Mouse (Mus musculus): Measurements from ENCODE around the gene Tspan9. TPM values are rescaled to one million over a fixed set of nuclear protein-coding genes. Genes with fewer than 3 reads are reported as not detected.

Tspan9 gene
- total and polyA plus RNA-seq, 2 experiments: 23.2 to 40.0 TPM

- no peak overlapping the region for H3K9ac ChIP-seq (ENCODE audit: low read depth, low read length)
- no peak overlapping the region for H3K27ac ChIP-seq (replicated peaks; ENCODE audit: insufficient read depth, low read depth, low read length)
- peaks cover 9% of the 10 kb centered on the region for H3K4me1 ChIP-seq (ENCODE audit: control insufficient read depth, insufficient read depth, low read length)
- H3K79me2 ChIP-seq (ENCODE audit: control insufficient read depth, insufficient read depth, low read length): peaks cover 31% of the 10 kb centered on the region; the same call in 1 of the 2 replicates
- 93% methylated on average over 10 of the region's 10 CpGs for WGBS
- no peak for DNase-seq (ENCODE audit: extremely low read depth, low read depth, low spot score)
- TF ChIP-seq POLR2A (IDR thresholded peaks at IDR 0.05; ENCODE audit: extremely low read depth, insufficient read depth, low read length) (no peak), CTCF (IDR thresholded peaks at IDR 0.05; ENCODE audit: low read depth, low read length) (no peak)
- H3K36me3 ChIP-seq (ENCODE audit: control insufficient read depth, insufficient read depth, low read length): no peaks in the 10 kb centered on the region
- no peaks in the 10 kb centered on the region for H3K27me3 ChIP-seq (ENCODE audit: control insufficient read depth, insufficient read depth, low read length)
- H3K4me3 ChIP-seq (ENCODE audit: insufficient read depth, low read depth, low read length): no peak overlapping the region
Observed at GRCm38 (mm10) chr6:128116836-128117542, 26.4 kb downstream of the Tspan9 start.

- WGBS: 94% methylated on average over 2 of the region's 2 CpGs
- H3K9ac ChIP-seq (ENCODE audit: low read depth, low read length): no peak overlapping the region
- H3K4me1 ChIP-seq (ENCODE audit: control insufficient read depth, insufficient read depth, low read length): peaks cover 5% of the 10 kb centered on the region; the same call in 1 of the 2 replicates
- H3K4me3 ChIP-seq (ENCODE audit: insufficient read depth, low read depth, low read length): no peak overlapping the region
- H3K27ac ChIP-seq (replicated peaks; ENCODE audit: insufficient read depth, low read depth, low read length): no peak overlapping the region
- peaks cover 34% of the 10 kb centered on the region; the same call in 1 of the 2 replicates for H3K79me2 ChIP-seq (ENCODE audit: control insufficient read depth, insufficient read depth, low read length)
- H3K36me3 ChIP-seq (ENCODE audit: control insufficient read depth, insufficient read depth, low read length): no peaks in the 10 kb centered on the region
- no peak for DNase-seq (ENCODE audit: extremely low read depth, low read depth, low spot score)
- no peak for TF ChIP-seq CTCF (IDR thresholded peaks at IDR 0.05; ENCODE audit: low read depth, low read length)
- no peak for TF ChIP-seq POLR2A (IDR thresholded peaks at IDR 0.05; ENCODE audit: extremely low read depth, insufficient read depth, low read length)
- H3K27me3 ChIP-seq (ENCODE audit: control insufficient read depth, insufficient read depth, low read length): no peaks in the 10 kb centered on the region
Observed at GRCm38 (mm10) chr6:128116344-128116743, 27.1 kb downstream of the Tspan9 start.

DNA sequence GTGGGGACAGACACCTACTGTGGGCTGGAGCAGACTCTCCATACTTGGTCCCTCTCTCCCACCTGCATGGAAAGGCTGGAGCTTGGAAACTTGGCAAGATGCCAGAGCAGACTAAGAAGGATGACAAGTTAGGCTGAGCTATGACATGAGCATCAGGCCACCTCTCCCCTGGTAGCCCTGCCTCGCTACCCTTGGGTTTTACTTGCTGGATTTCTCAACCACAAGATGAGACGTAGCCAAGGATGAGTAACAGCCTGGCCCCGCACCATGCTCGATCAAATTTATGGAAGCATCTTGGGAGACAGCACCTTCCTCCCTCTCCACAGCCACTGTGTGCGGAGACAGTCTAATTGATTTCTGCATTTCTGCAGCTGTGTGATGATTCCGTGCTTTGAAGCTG is 28.3 kb downstream of the Tspan9 start:
- Histone ChIP-seq H3K27ac (replicated peaks; ENCODE audit: insufficient read depth, low read depth, low read length) (no peak overlapping the region), H3K4me3 (ENCODE audit: insufficient read depth, low read depth, low read length) (no peak overlapping the region), H3K27me3 (ENCODE audit: control insufficient read depth, insufficient read depth, low read length) (no peaks in the 10 kb centered on the region), H3K4me1 (ENCODE audit: control insufficient read depth, insufficient read depth, low read length) (peaks cover 3% of the 10 kb centered on the region; the same call in 1 of the 2 replicates), H3K36me3 (ENCODE audit: control insufficient read depth, insufficient read depth, low read length) (no peaks in the 10 kb centered on the region), H3K79me2 (ENCODE audit: control insufficient read depth, insufficient read depth, low read length) (peaks cover 26% of the 10 kb centered on the region; the same call in 1 of the 2 replicates), H3K9ac (ENCODE audit: low read depth, low read length) (no peak overlapping the region)
- no peak for DNase-seq (ENCODE audit: extremely low read depth, low read depth, low spot score)
- 87% methylated on average over 6 of the region's 6 CpGs for WGBS
- TF ChIP-seq POLR2A (IDR thresholded peaks at IDR 0.05; ENCODE audit: extremely low read depth, insufficient read depth, low read length) (no peak), CTCF (IDR thresholded peaks at IDR 0.05; ENCODE audit: low read depth, low read length) (no peak)

- Histone ChIP-seq H3K79me2 (ENCODE audit: control insufficient read depth, insufficient read depth, low read length) (peaks cover 22% of the 10 kb centered on the region; the same call in 1 of the 2 replicates), H3K27me3 (ENCODE audit: control insufficient read depth, insufficient read depth, low read length) (no peaks in the 10 kb centered on the region), H3K36me3 (ENCODE audit: control insufficient read depth, insufficient read depth, low read length) (no peaks in the 10 kb centered on the region), H3K27ac (replicated peaks; ENCODE audit: insufficient read depth, low read depth, low read length) (no peak overlapping the region), H3K4me3 (ENCODE audit: insufficient read depth, low read depth, low read length) (no peak overlapping the region), H3K9ac (ENCODE audit: low read depth, low read length) (no peak overlapping the region), H3K4me1 (ENCODE audit: control insufficient read depth, insufficient read depth, low read length) (peaks cover 3% of the 10 kb centered on the region)
- TF ChIP-seq POLR2A (IDR thresholded peaks at IDR 0.05; ENCODE audit: extremely low read depth, insufficient read depth, low read length) (no peak), CTCF (IDR thresholded peaks at IDR 0.05; ENCODE audit: low read depth, low read length) (no peak)
- WGBS: 62% methylated on average over 3 of the region's 3 CpGs
- no peak for DNase-seq (ENCODE audit: extremely low read depth, low read depth, low spot score)
Observed at GRCm38 (mm10) chr6:128112605-128113004, 30.8 kb downstream of the Tspan9 start.

GRCm38 (mm10) chr6:128111784-128112183 is 31.6 kb downstream of the Tspan9 start:
- peaks cover 21% of the 10 kb centered on the region; the same call in 1 of the 2 replicates for H3K79me2 ChIP-seq (ENCODE audit: control insufficient read depth, insufficient read depth, low read length)
- H3K27ac ChIP-seq (replicated peaks; ENCODE audit: insufficient read depth, low read depth, low read length): no peak overlapping the region
- H3K36me3 ChIP-seq (ENCODE audit: control insufficient read depth, insufficient read depth, low read length): no peaks in the 10 kb centered on the region
- H3K4me1 ChIP-seq (ENCODE audit: control insufficient read depth, insufficient read depth, low read length): peaks cover 3% of the 10 kb centered on the region
- H3K27me3 ChIP-seq (ENCODE audit: control insufficient read depth, insufficient read depth, low read length): no peaks in the 10 kb centered on the region
- H3K4me3 ChIP-seq (ENCODE audit: insufficient read depth, low read depth, low read length): no peak overlapping the region
- TF ChIP-seq POLR2A (IDR thresholded peaks at IDR 0.05; ENCODE audit: extremely low read depth, insufficient read depth, low read length) (no peak), CTCF (IDR thresholded peaks at IDR 0.05; ENCODE audit: low read depth, low read length) (no peak)
- 89% methylated on average over 7 of the region's 7 CpGs for WGBS
- no peak overlapping the region for H3K9ac ChIP-seq (ENCODE audit: low read depth, low read length)
- no peak for DNase-seq (ENCODE audit: extremely low read depth, low read depth, low spot score)
